Mouse (Mus musculus) lung, postnatal 36 days (tissue): Measurements from ENCODE around the gene Tmem89.

Experiments used
- DNase-seq: peaks from one replicate; pipeline ENCODE4 v3.0.0; 2022; ENCODE audit warnings: mixed read lengths

Gene Tmem89

GRCm38 (mm10) chr9:108914491-108914890 lies at the start of gene Tmem89:
Gene Tmem89 (plus strand): TSS chr9:108914619.
- no peak for DNase-seq

GRCm38 (mm10) chr9:108912308-108912707 lies 2.1 kb upstream of the Tmem89 start:
- no peak for DNase-seq

- DNase-seq: no peak
These were observed 1.3 kb upstream of the Tmem89 start for GRCm38 (mm10) chr9:108913161-108913560.

GRCm38 (mm10) chr9:108913621-108914020 lies 798 bp upstream of the Tmem89 start:
- DNase-seq: no peak

- DNase-seq: no peak
These were observed 11.5 kb downstream of the Tmem89 start for GRCm38 (mm10) chr9:108925897-108926296.

- DNase-seq: no peak
These were observed 14.0 kb downstream of the Tmem89 start for GRCm38 (mm10) chr9:108928424-108928823.

- DNase-seq: no peak
These were observed 21.6 kb downstream of the Tmem89 start for GRCm38 (mm10) chr9:108935991-108936390.

GRCm38 (mm10) chr9:108936418-108937364 lies 22.3 kb downstream of the Tmem89 start, which contains the start of gene Uqcrc1:
Gene Uqcrc1 (plus strand): TSS chr9:108936633.
- DNase-seq: peak; percentile 96

- DNase-seq: no peak
These were observed 30.7 kb downstream of the Tmem89 start for GRCm38 (mm10) chr9:108945111-108945510.

GRCm38 (mm10) chr9:108945608-108946007 lies 31.2 kb downstream of the Tmem89 start:
- no peak for DNase-seq

GRCm38 (mm10) chr9:108949231-108949966 lies 35.0 kb downstream of the Tmem89 start:
- peak; percentile 45 for DNase-seq

GRCm38 (mm10) chr9:108949967-108950728 lies 35.7 kb downstream of the Tmem89 start:
- no peak for DNase-seq

GRCm38 (mm10) chr9:108953081-108953636 lies 38.7 kb downstream of the Tmem89 start, which contains the start of gene Col7a1:
Gene Col7a1 (plus strand): TSS chr9:108953586.
- DNase-seq: peak; percentile 13

- DNase-seq: no peak
These were observed 40.8 kb downstream of the Tmem89 start for GRCm38 (mm10) chr9:108955241-108955640.

GRCm38 (mm10) chr9:108955846-108956245 lies 41.4 kb downstream of the Tmem89 start:
- no peak for DNase-seq

GRCm38 (mm10) chr9:108963577-108963976 lies 49.2 kb downstream of the Tmem89 start:
- no peak for DNase-seq

GRCm38 (mm10) chr9:108964338-108964737 lies 49.9 kb downstream of the Tmem89 start:
- DNase-seq: no peak
